Mouse (Mus musculus) heart, adult 18-20 months (tissue): ENCODE measurements at regions not wholly inside any gene's neighbourhood (a gene's known extent, or its start where the extent isn't known, plus 50 kb on each side); places are given as distances from the start of the nearest gene placed in this dataset.

ENCODE experiments used
- DNase-seq, 2 experiments: peaks; one replicate each; pipeline ENCODE4 v3.0.0; 2021 to 2022; ENCODE audit warnings: mixed read lengths in 1 of 2

DNA sequence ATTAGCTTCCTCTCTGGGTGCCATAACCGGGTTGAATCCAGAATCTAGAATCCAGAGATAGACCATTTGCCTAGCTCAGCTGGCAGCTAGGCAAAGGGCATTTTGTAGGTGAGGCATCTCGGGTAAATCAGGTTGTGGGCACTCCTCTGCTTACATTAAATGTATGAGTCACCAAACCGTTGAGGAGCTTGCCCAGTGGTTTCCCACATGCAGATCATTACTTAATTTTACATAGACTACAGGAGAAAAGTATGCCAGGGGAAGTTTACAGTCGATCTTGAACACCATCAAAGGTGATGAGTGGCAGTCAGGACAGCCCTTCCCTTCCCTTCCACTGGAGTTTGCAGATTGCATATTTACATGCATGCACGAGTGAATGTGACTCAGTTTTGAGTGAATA, 128.5 kb upstream of the Peli2 start:
- no peak for DNase-seq

DNA sequence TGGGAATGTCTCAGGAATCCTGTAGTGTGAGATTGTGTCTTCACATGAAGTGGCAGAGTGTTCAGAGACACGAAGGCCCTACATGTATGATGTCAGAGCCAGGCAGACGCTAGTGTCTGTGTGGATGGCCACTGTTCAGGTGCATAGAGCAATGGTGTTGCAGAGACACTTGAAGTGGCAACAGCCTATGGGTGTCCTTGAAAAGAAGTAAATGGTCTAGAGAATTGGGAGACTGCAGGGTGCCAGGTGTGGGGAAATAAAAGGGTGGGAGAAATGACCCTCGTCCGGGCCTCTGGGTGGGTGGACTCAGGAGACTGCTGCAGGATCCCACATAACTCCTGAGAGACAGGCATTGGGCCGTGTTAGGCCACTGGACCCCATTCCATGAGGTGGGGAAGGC, 127.8 kb upstream of the Peli2 start:
- DNase-seq, result no peak

DNA sequence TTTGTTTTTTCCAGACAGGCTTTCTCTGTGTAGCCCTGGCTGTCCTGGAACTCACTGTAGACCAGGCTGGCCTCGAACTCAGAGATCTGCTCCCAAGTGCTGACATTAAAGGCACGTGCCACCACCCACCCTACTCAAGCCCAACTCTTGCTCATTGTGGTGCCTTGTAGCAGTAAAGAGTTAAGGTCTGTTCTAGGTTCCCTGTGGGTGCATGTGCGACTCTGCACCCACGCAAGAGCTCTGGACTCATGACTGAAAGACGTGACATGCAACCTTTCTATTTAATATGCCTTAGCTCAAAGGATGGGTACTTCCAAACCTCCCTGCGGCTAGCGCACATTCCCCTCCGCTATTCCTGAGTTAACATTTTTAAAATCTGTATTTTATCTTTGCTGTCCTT, 121.7 kb upstream of the Peli2 start:
- DNase-seq, result no peak

DNA sequence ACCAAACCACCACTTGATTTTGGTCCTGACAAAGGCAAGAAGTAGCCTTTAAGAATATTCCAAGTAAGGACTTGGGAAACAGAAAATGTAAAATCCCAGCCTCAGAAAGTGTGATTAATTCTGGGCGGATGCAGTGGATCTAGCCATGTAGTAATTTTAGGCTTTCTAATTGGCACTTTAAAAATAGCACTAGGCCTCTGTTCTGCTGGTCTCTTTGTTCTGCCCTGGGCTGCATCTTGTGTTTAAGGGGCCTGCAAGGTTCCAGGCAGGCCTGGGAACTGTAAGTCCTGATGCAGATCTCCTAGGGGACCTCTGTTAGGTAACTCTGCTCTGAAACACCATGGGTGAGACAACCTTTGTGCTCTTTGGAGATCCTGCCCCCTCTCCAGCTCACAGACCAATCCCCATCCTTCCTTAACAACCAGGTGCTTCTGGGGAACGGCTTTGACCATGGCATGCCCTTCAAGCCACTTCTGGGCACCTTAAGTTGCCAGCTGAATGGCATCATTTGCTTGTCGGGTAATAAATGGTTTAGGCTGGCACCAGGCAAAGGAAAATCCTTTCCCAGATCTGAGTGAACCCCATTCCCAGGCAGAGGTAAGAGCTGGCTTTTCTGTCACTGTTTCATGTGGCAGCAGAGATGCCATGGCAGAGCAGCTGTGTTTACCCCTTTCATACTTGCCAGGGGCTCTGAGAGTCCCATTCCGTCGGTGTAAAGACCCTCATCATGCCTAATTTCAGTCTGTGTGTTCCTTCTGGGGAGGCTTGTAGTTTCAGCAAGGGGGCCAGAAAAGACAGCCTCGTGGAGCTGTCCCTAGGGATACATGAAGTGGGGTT, 115.3 kb upstream of the Peli2 start:
- DNase-seq, result no peak

DNA sequence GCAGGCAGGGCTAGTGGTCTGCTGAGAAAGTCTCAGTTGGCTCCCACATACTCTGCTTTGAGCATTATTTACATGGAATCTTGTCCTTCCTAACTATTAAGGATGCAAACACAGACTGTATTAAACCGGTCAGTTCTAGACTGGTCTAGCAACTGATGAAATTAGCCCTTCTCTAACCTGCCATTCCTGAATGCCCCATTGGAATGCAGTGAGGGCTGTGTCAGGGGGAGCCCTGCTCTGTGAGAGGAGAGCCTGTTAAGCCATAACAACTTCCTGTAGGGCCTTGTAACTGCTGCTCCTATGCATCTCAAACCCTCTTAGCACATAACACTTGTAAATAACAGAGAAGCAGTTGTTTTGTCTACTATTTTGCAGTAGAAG, 114.7 kb upstream of the Peli2 start:
- no peak for DNase-seq

DNA sequence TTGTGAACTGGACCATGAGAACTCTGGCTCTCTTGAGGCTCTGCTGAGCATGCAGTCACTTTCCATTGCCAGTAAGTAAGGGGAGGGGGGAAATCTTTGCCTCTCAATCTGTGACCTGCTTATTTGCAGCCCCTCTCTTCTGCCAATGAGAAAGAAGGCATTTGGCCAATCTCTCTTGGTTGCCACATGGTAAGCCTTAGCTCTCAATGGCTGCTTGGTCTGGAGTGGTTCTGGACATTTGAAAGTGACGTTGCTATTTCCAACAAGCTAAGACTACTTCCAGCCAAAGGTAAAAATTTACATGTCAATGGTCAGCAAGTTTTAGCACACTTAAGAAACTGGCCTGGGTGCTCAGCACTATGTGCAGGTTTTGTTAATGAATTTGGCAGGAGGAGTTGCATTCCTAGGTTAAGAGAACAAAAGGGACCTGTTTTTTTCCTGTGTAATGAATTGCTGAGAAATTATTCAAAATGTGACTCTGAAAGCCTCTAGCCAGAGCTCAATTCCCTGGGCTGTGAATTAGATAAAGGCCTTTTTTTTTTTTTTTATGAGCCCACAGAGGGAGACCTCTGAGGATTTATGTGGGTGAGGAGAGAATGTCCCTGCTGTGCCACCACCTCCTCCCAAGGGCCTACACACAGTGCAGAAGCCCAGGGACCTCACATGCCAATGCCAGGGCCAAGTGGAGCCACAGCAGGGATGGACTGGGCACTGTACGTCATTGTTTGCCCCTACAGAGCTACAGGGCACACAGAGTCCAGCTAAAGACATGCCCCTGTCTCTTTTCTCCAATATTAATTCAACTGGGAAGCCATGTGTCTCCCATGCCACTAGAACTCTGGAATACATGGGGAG, 108.0 kb upstream of the Peli2 start:
- peak in 1 of 2 experiments; percentile 8 for DNase-seq

DNA sequence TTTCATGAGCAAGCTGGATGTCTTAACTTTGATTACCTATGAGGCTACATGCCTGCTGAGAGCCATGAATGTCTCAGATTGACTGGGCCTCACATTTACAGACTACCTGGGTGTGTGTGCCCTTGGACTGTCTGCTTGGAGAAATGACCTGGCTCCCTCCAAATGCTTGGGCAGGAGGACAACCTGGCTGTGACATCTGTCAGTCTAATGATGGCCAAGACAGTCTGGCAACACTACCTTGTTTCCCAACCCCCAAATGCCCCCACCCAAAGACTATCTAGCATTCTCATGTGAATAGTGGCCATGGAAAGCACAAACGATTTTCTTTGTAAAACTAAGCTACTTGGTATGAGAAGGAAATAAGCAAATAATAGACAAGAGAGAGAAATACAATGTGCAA, 107.2 kb upstream of the Peli2 start:
- no peak for DNase-seq

DNA sequence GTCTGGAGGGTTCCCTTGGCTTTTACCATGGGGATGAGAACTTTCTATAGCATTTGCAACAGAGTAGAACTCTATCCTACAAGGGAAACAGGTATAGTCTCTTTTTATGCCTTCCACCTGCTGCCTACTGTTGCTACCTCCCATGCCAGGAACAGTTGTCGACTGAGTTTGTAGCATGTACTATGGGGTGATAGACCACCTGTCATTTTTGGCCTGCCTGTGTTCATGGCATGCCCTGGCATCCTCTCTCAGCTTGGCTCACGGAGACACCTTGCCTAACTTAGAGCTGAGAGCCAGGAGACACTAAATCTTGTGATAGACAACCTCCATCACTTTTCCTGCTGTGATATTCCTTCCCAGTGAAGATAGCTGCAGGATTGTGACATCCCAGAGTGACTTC, 105.8 kb upstream of the Peli2 start:
- DNase-seq, result no peak

DNA sequence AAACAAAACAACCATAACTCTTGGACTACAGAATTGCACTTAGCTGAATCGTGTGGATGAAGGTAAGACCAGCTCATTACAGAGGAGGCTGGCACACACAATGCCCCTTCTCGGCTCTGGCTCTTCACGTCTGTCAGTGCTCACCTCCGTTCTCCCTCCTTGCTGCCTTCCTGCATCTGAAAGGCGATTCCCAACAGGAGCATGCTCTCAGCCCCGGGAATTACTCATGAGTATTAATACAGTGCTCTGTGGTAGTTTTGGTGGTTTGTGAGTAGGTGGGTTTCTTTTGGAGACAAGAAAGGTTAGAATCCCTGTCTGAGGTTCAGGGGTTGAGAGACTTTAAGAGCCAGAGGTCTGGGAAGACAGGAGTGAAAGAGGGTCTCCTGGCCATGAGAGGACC, 102.7 kb upstream of the Peli2 start:
- DNase-seq, result no peak

DNA sequence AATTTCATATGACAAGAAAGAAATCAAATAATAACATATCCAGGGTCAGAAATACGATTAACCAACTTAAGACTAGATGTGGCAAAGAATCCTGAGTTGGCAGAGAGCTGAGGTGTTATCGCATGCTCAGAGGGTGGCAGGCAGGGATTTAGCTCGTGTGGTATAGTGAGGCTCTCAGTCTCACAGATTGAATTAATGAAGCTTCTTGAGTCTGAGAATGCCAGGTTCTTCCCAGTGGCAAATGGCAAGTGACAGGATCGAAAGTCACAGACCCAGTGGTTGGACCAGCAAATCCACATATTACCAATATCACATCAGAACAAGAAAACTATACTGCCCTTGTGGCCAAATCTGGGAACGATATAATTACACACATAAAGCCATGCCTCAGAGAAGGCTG, 101.3 kb upstream of the Peli2 start:
- DNase-seq, result no peak

DNA sequence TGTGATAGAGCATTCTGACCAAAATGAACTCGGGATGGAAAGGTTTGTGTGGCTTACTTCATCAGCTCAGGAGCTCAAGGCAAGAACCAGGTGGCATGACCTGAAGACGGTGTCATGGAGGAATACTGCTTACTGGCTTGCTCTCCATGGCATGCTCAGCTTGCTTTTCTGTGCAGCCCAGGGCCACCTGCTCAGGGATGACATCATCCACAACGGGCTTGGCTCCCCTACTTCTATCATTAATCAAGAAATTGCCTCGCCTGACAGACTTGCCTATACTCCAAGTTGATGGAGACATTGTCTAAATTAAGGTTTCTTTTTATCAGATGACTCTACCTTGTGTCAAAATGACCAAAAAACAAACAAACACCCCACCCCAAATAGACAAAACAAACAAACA, 98.4 kb upstream of the Peli2 start:
- DNase-seq, result no peak

DNA sequence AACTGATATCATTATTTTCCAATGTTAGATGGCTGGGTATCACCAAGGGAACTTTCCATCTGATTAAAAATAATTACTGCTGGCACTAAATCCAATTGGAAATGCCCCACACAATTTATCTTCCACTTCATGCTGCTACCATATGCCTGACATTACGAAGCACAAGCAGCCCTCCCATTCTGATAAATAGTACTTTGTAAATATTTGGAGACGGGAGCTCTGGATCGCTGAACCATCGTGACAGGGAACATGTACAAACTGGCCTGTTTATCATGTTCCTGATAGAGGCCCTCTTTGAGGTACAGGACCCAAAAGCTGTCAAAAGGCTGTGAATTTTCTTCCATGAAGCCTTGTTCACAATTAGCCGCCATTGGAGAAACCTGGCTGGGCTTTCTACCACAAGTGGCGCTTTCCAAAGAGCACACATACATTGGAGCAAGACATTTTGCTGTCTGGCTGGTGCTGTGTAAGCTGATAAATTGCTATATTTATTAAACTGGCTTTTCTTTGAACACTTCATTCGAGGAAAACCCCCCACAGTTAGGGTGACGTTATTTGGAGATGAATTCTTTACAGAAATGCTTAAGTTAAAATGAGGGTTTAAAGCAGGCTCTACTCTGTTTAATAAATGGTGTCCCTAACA, 96.5 kb upstream of the Peli2 start:
- DNase-seq, result no peak

DNA sequence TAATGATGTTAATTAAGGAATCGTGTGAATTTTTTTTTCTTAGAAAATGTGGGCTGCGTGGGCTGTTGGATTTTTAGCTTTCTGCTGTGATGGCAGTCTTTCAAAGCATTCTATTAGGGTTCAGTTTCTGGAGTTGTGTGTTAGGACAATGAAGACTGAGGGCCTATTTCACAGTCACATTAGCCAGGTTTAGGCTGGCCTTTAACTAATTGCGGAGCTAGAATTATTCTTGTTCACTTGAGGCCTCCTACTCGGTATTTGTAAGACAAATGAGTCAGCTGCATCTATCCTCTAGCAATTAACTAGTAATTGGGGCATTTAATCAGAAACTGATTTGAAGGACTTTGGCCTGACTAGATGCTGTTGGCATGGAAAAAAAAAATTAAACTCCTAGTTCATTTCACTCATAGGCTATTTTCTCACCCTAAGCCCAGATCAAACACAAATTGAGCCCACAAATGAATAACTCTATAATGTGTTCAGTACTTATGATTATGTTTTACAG, 81.3 kb upstream of the Peli2 start:
- DNase-seq, result no peak

DNA sequence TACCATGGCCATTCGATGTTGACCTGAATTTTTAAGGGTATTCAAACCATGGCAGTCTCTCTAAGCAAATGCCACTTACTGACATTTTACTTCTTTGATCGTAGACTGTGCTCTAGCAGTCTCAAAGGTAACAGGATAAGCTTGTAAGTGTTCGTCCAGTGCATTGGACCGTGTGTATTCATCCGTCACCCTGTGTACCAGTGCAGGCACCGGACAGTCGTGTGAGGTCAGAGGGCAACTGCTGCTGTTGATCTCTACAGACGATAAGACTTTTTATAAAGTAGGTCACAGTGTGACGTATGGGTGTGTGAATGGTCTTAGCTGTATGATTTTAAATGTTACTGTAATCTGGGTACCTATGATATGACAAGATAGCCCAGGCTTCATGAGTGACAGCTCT, 74.5 kb upstream of the Peli2 start:
- no peak for DNase-seq

DNA sequence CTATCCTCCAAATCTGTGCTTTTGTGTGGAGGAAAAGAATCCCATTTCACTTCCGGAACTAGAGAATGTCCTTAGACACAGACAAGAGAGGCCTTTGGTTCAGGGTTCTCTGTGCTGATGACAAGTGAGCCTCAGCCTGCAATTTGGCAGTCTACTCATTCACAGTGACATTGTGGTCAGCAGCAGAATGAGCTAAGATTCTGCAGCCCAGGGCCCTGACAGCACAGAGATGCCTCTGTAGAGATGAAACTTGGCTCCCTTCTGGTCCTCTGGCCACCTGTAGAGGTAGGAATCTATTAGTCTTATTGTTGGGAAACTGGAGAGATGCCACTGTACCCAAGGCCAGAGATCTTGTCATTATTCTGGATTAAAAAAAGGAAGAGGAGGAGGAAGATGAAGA, 73.8 kb upstream of the Peli2 start:
- peak in 1 of 2 experiments; percentile 5 for DNase-seq

DNA sequence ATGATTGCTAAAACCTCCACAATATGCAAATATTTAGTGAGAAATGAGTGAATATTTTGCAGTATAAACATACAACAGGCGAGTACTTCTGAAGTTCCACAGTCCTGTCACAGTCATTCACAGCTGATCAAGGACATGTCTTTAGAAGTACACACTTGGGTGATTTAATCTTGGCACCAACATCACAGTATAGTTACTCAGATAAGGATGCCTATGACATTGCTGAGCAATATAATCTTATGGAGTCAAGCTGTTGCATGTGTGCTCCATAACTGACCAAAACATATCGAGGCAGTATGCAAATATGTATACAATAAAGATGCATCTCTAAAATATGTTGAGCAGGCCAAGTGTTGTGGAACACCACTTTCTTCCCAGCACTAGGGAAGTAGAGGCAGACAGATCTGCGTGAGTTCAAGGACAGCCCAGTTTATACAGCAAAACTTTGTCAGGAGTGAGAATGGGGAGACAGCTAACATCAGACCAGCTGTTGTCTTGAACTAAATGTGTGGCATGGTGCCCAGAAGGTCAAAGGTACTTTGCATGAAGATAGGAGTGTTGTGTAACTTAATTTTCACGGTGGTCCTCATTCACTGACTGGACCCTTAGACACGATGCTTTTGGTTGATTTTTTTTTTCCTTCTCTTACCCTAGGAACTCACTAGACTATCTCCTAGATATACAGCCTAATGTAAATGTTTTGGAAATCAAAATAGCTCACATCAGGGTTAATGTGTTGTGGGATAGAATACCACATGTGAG, 70.7 kb upstream of the Peli2 start:
- peak; percentile 24 to 25 for DNase-seq

DNA sequence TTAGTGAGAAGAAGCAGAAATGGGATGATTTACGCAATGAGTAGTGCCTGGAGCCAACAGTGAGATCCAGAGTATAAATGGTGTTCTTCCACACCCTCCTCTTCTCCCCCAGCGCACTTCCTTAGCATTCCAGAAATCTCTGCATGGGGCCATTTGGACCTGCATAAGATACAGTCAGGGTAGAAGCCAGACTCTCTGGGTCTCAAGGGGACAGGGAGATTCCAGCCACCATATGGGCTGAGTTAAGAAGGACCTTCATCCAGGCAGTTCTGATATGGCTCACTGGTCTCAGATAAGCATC, 70.2 kb upstream of the Peli2 start:
- DNase-seq, result peak; percentile 19 to 46

DNA sequence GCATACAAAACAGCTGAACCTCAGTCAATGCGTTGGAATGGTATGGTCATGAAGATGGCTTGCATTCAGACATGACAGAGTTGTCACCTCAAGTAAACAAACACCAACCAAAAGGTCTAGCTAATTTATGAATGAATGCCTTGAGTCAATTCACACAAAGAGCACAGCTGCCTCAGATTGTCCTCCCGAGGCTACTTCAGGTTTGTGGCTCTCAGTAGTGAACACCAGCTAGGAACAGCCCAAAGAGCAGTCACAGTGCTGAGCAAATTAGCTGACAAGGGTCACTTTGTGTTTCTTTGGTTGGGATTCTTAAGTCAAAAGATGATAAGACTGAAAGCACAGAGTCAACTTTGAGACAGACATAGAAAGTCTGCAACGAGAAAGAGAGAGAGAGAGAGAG, 68.7 kb upstream of the Peli2 start:
- no peak for DNase-seq

DNA sequence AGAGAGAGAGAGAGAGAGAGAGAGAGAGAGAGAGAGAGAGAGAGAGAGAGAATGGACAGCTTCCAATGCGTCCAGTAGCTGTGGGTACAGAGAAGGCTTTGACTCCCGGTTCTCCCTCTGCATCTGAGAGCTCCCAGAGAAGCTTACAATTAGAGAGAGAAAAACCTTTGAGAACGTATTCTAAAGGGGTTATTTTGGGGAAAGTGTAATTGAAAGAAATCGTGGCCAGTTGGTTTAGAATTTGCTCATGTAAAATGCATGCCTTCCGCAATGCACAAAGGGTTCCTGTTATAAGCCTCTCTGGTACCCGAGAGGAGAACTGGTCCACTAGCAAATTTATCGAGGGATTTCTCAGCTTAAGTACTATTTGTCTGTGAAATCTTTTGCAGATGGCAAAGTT, 68.2 kb upstream of the Peli2 start:
- no peak for DNase-seq

DNA sequence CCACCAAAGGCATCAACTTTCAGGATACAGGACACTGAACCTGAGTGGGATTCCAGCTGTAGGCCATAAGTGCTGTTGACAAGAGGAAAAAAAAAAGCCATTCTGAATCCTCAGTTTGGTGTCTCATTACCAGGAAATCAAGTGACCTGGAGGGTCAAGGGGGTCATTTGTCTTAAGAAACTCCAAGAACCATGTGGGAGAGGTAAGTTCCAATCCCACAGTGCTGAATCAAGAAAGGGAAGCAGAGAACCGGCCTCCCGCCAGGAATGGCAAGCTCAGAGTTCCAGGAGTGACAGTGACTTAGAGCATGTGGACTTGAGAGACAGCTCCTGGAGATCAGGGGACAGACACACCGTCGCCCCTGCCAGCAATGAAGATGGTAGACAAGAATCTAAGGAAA, 67.5 kb upstream of the Peli2 start:
- no peak for DNase-seq

DNA sequence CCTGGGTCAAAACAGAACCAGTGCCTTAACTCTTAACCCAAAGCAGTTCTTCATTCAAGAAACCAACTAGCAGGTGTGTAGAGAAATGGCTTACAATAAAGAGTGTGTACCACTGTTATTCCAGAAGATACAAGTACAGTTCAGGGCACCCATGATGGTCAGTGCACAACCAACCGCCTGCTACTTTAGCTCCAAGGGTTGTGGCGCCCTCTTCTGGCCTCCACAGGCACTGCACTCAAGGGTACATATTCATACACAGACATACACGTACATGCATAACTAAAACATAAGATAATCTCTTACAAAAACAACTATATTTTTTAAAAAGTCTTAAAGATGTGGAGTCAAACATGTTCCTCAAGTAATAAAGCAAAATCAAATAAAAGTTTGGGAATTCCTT, 65.9 kb upstream of the Peli2 start:
- no peak for DNase-seq

DNA sequence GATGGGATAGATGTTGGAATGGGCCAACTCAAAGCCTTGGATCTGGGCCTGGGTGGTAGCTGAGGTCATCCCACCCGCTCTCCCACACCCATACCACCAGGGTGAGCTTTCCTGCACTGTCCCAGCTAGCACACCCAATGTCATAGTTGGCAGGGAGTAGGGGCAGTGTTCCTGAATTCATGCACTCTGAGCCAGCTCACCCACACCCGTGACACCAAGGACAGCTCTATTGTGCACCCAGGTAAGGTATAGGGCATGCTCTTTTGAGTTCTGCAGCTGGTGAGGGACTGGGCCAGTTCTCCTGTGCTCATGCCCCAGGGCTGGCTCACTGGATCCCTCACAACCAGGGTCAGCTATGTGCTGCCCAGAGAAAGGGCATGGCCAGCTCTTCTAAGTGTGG, 64.8 kb upstream of the Peli2 start:
- DNase-seq, result peak in 1 of 2 experiments; percentile 29
